Mouse (Mus musculus): ENCODE results near the gene Ltn1.

- TF ChIP-seq CTCF (IDR thresholded peaks at IDR 0.05; ENCODE audit: extremely low read depth, insufficient read depth, insufficient read length, insufficient replicate concordance) (no peak), POLR2A (IDR thresholded peaks at IDR 0.05; ENCODE audit: low read depth, low read length) (no peak)
Observed at GRCm38 (mm10) chr16:87435411-87436205, 3.2 kb upstream of the Ltn1 start.

Measured in spleen, adult 2 months (tissue).